Mouse (Mus musculus) regulatory T cell (primary cell): Measurements from ENCODE around the gene Hace1.

ENCODE experiments used
- in situ Hi-C: fragments of 300-600 bp; cut with MboI, MseI; formaldehyde crosslinking; loops from one replicate; pipeline ENCODE4 v1.15.1; 2025; ENCODE audit warnings: high pct_unique_total_duplicates

Hace1 gene

GRCm38 (mm10) chr10:45698930-45699329, 121.3 kb downstream of the Hace1 start:
- in situ Hi-C loops, result no loop called here

GRCm38 (mm10) chr10:45706849-45707248, 129.2 kb downstream of the Hace1 start:
- in situ Hi-C loops, result no loop called here

- in situ Hi-C loops, result no loop called here
Measured at GRCm38 (mm10) chr10:45710848-45711247, 133.2 kb downstream of the Hace1 start.

GRCm38 (mm10) chr10:45711348-45711747, 133.7 kb downstream of the Hace1 start:
- in situ Hi-C loops, result no loop called here
